Mouse (Mus musculus): ENCODE data around the gene Proca1. TPM values are rescaled to one million over a fixed set of nuclear protein-coding genes. Genes with fewer than 3 reads are reported as not detected.
A peak's percentile ranks its signal among the peaks of the same experiment; 100 is the strongest.

Proca1 gene
- polyA plus RNA-seq, 1 experiment from 2014 or later = 0.18 TPM

DNA sequence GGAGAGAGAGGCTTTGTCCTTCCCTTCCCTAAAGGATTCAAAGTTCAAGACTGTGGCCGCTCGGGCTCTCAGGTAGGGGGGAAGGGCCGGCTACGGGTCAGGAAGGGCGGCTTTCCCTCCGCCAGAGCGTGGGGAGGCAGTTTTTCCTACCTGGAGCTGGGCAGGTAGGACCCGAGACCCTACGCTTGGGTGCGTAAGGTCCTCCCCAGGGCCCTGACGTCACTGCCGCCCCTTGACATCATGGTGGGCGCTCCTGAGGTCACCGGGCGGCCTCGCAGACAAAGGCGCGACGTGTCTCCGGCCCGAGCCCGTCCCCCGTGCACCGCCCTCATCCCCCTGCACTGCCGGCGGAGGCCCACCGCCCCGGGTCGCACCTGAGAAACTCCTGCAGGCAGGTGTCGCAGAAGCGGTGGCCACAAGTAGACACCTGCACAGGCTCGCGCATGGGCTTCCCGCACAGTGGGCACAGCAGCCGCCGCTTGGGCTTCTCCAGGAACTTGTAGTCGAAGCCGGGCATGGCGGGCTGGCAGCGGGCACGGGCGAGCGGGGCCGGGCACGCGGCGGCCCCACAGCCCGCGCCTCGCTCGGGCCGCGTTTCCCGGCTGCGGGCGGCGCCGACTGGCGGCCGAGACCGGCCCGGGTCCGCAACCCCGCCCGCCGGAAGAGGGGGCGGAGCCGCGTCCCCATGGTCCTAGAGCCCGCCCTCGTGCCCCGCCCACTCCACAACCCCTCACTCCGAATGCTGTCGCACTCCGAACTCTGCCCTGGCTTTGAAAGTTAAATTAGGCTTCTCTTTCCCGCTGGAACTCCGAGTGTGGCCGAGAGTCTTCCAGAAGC, 28.1 kb upstream of the Proca1 start, which contains the start of gene Traf4:
TSS of gene Traf4 (minus strand) at position 666 of the 837 bp plus-strand sequence.
- ChIA-PET CTCF (interaction anchor here (2.0 to 3.7 kb wide), 2 partner anchors 11 to 12 kb away, joined by 9 to 16 read pairs; partner anchors contain the start of genes Nek8 and Tlcd1), POLR2A (interaction anchor here (0.6 to 4.8 kb wide), 2 partner anchors 10 to 386 kb away, joined by 3 to 50 read pairs; partner anchors contain the start of genes Nek8 and Tlcd1)
- DNase-seq (ENCODE audit: low read depth, low spot score) (no peak), ATAC-seq (peak; percentile 47)
- no peak for TF ChIP-seq CTCF (IDR thresholded peaks at IDR 0.05)
- in situ Hi-C loops (cut with MboI; ENCODE audit: low pct_unique_long_range_greater_than_20kb) = no loop called here
- no peaks in the 10 kb centered on the region for H3K27me3 ChIP-seq

GRCm38 (mm10) chr11:78165761-78166109, 27.5 kb upstream of the Proca1 start:
- POLR2A ChIA-PET = interaction anchor here (4.8 kb wide), 1 partner anchor 10 kb away, joined by 50 read pairs; the partner anchor contains the start of genes Nek8 and Tlcd1

GRCm38 (mm10) chr11:78166161-78166560, 27.0 kb upstream of the Proca1 start:
- ATAC-seq = no peak
- ChIA-PET CTCF (interaction anchor here (3.7 kb wide), 1 partner anchor 11 kb away, joined by 16 read pairs; the partner anchor contains the start of genes Nek8 and Tlcd1), POLR2A (interaction anchor here (4.8 kb wide), 1 partner anchor 9 kb away, joined by 50 read pairs; the partner anchor contains the start of genes Nek8 and Tlcd1)
- DNase-seq (ENCODE audit: low read depth, low spot score) = no peak
- in situ Hi-C loops (cut with MboI; ENCODE audit: low pct_unique_long_range_greater_than_20kb) = no loop called here
- no peaks in the 10 kb centered on the region for H3K27me3 ChIP-seq
- no peak for TF ChIP-seq CTCF (IDR thresholded peaks at IDR 0.05)

More at GRCm38 (mm10) chr11:78165761-78166109, 27.5 kb upstream of the Proca1 start:
- TF ChIP-seq CTCF (IDR thresholded peaks at IDR 0.05) = no peak
- CTCF ChIA-PET = interaction anchor here (3.7 kb wide), 1 partner anchor 11 kb away, joined by 16 read pairs; the partner anchor contains the start of genes Nek8 and Tlcd1
- in situ Hi-C loops (cut with MboI; ENCODE audit: low pct_unique_long_range_greater_than_20kb) = no loop called here
- no peaks in the 10 kb centered on the region for H3K27me3 ChIP-seq
- no peak for DNase-seq (ENCODE audit: low read depth, low spot score)
- peak; percentile 48 for ATAC-seq

DNA sequence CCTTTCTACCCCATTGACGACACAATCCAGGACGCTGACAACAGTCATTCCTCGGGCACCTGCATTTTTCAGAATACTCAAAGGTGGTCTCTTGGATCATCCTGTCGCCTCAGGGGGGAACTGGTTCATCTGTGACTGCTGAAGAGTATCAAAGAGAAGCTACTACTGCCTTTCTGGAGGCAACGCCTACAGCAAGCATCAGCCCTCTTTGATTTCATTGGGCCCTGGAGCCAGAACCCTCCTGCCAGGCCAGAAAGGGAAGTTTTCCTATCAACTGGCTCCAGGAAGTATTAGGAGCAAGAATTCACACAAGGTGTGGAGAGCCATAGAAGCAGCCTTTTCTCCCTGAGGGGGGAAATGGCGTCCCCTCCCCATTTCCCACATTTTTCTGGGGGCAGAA, 26.6 kb upstream of the Proca1 start:
- POLR2A ChIA-PET = interaction anchor here (4.8 kb wide), 1 partner anchor 9 kb away, joined by 50 read pairs; the partner anchor contains the start of genes Nek8 and Tlcd1
- no peak for TF ChIP-seq CTCF (IDR thresholded peaks at IDR 0.05)
- in situ Hi-C loops (cut with MboI; ENCODE audit: low pct_unique_long_range_greater_than_20kb) = no loop called here
- DNase-seq (ENCODE audit: low read depth, low spot score) (no peak), ATAC-seq (no peak)
- no peaks in the 10 kb centered on the region for H3K27me3 ChIP-seq
- CTCF ChIA-PET = interaction anchor here (3.7 kb wide), 1 partner anchor 10 kb away, joined by 16 read pairs; the partner anchor contains the start of genes Nek8 and Tlcd1

- no peak for ATAC-seq
- CTCF ChIA-PET = interaction anchor here (1.1 to 3.7 kb wide), 2 partner anchors 9 to 16 kb away, joined by 3 to 16 read pairs; partner anchors contain the start of genes Nek8 and Tlcd1
- POLR2A ChIA-PET = interaction anchor here (0.6 kb wide), 1 partner anchor 10 kb away, joined by 3 read pairs; no protein-coding TSS in a partner anchor
- no peak for DNase-seq (ENCODE audit: low read depth, low spot score)
- no peak for TF ChIP-seq CTCF (IDR thresholded peaks at IDR 0.05)
- no peaks in the 10 kb centered on the region for H3K27me3 ChIP-seq
- in situ Hi-C loops (cut with MboI; ENCODE audit: low pct_unique_long_range_greater_than_20kb) = no loop called here
Observed at GRCm38 (mm10) chr11:78167257-78167959, 25.8 kb upstream of the Proca1 start.

- in situ Hi-C loops (cut with MboI; ENCODE audit: low pct_unique_long_range_greater_than_20kb) = no loop called here
- ChIA-PET CTCF (interaction anchor here (1.1 to 3.7 kb wide), 2 partner anchors 8 to 18 kb away, joined by 3 to 16 read pairs; partner anchors contain the start of genes Nek8 and Tlcd1), POLR2A (no interaction called here)
- no peaks in the 10 kb centered on the region for H3K27me3 ChIP-seq
- TF ChIP-seq CTCF (IDR thresholded peaks at IDR 0.05) = no peak
- no peak for DNase-seq (ENCODE audit: low read depth, low spot score)
- no peak for ATAC-seq
Observed at GRCm38 (mm10) chr11:78168541-78169468, 24.4 kb upstream of the Proca1 start.

DNA sequence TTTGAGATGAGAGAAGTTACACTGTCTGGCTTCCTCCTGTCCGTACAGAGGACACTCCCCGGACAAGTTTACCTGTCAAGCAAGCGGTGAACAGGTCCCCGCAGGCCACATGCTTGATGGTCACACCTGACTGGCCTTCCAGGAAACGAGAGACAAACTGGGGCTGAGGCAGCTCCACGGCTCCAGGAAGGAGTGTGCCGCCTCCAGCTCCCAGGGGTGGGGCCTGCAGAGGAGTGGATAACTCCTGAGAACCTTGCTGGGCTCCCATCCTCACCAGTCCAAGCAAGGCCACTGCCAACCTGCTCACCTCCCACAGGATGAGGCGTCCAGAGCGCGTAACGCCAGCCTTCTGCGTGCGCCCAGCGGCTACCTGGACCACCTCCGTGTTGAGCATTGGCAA, 22.9 kb upstream of the Proca1 start:
- in situ Hi-C loops (cut with MboI; ENCODE audit: low pct_unique_long_range_greater_than_20kb) = loop anchor here (10.0 kb wide), 1 partner anchor 346 kb away; no protein-coding TSS in a partner anchor
- H3K27me3 ChIP-seq = no peaks in the 10 kb centered on the region
- DNase-seq (ENCODE audit: low read depth, low spot score) (no peak), ATAC-seq (no peak)
- TF ChIP-seq CTCF (IDR thresholded peaks at IDR 0.05) = no peak
- POLR2A ChIA-PET = no interaction called here
- CTCF ChIA-PET = no interaction called here

GRCm38 (mm10) chr11:78171328-78171727, 21.9 kb upstream of the Proca1 start:
- H3K27me3 ChIP-seq = no peaks in the 10 kb centered on the region
- in situ Hi-C loops (cut with MboI; ENCODE audit: low pct_unique_long_range_greater_than_20kb) = loop anchor here (10.0 kb wide), 1 partner anchor 347 kb away; no protein-coding TSS in a partner anchor
- DNase-seq (ENCODE audit: low read depth, low spot score) (no peak), ATAC-seq (no peak)
- ChIA-PET POLR2A (interaction anchor here (1.5 to 1.7 kb wide), 3 partner anchors 9 to 12 kb away, joined by 4 to 6 read pairs (median 4); no protein-coding TSS in a partner anchor), CTCF (interaction anchor here (1.0 to 1.4 kb wide), 3 partner anchors 13 to 113 kb away, joined by 3 read pairs; no protein-coding TSS in a partner anchor)
- no peak for TF ChIP-seq CTCF (IDR thresholded peaks at IDR 0.05)
